Mouse (Mus musculus): ENCODE results near the gene Gm28051. TPM values are rescaled to one million over a fixed set of nuclear protein-coding genes. Genes with fewer than 3 reads are reported as not detected.

Gene Gm28051
- not detected for polyA plus RNA-seq (2017; shearing (Covaris generic))

DNA sequence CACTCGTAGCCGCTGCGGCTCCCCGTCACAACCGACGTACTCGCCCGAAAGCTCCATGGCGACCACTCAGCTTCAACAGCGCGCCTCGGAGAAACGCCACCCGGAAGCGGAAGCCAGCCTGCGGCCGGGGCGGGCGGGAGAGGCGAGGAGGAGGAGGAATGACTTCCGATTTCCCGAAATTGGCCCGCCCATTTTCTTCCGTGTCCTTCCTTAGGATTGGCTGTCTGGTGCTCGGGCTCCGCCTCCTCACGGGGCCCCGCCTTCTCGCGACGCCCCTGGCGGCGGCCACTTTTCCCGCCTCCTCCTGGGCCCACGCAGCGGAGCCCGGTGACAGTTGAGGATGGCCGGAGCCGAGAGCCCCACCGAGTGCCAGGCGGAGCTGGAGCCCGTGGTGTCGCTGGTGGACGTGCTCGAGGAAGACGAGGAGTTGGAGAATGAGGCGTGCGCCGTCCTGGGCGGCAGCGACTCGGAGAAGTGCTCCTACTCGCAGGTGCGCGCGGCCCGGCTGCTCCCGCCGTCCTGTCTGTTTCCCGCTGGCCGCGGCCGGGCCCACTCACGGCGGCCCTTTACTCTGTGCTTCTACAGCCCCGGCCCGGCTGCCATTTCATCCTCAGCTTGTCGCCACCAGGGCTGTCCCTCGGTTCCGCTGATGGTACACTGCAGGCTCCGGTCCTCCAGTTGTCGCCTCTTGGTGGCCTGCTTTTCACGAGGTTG lies at the start of gene Gm28051, which contains the start of the genes Gon7 and Ubr7:
Gene Gm28051, minus strand, starts transcription at position 77 of the 714 bp plus-strand sequence.
Gene Gon7, minus strand, starts transcription at position 115 of the 714 bp plus-strand sequence.
Gene Ubr7, plus strand, starts transcription at position 279 of the 714 bp plus-strand sequence.

DNA sequence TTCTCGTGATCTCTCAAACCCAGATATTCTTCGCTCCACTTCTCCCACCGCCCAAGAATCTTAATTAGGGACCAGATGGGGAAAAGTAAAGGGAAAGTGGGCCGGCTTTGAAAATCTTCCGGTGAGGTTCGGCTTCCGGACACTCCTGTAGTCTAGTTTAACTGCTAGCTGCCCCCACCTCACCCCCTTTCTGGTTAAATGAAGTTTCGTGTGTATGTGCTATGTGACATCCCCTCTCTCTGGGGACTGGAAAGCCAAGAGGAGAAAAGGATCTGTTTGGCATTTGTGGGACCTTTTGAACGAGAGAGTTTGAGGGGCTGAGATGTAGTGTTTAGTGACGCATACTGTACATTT lies 815 bp upstream of the Gm28051 start, which contains the start of gene Gm20604:
Gene Gm20604, minus strand, starts transcription at position 270 of the 354 bp plus-strand sequence.

GRCm38 (mm10) chr12:102743589-102744574 lies 13.7 kb downstream of the Gm28051 start, which contains the start of the genes Moap1 and Tmem251:
Moap1 (minus strand) TSS chr12:102743661.
Tmem251 (plus strand) TSS chr12:102743762.

GRCm38 (mm10) chr12:102704457-102705198 lies 52.9 kb downstream of the Gm28051 start, which contains the start of gene Itpk1:
Itpk1 (minus strand) TSS chr12:102704930.

Other genes with a start within 250 kb of the Gm28051 start
- under 1 TPM in 1 of 2 experiments, not detected in 1; 0.12 TPM for gene Chga, start 202.8 kb downstream of the Gm28051 start, polyA plus RNA-seq (2017; shearing (Covaris generic))
- 10 to 100 TPM; 44.8 to 73.3 TPM for gene Itpk1, start 52.8 kb downstream of the Gm28051 start, polyA plus RNA-seq (2017; shearing (Covaris generic))
- 1 to 10 TPM; 4.0 to 9.9 TPM for gene Moap1, start 14.1 kb downstream of the Gm28051 start, polyA plus RNA-seq (2017; shearing (Covaris generic))
- 10 to 100 TPM; 21.9 to 23.6 TPM for gene Tmem251, start 14.0 kb downstream of the Gm28051 start, polyA plus RNA-seq (2017; shearing (Covaris generic))
- 10 to 100 TPM; 19.2 to 25.1 TPM for gene Gon7, start within 50 bp of the Gm28051 start, polyA plus RNA-seq (2017; shearing (Covaris generic))
- gene Ubr7, start 202 bp upstream of the Gm28051 start, polyA plus RNA-seq (2017; shearing (Covaris generic)), result 10 to 100 TPM; 29.2 TPM
- gene Gm20604, start 907 bp upstream of the Gm28051 start, polyA plus RNA-seq (2017; shearing (Covaris generic)), result 1 to 10 TPM; 6.9 to 8.3 TPM
- gene Btbd7, start 120.7 kb upstream of the Gm28051 start, polyA plus RNA-seq (2017; shearing (Covaris generic)), result 10 to 100 TPM; 14.1 to 15.2 TPM
- gene Cox8c, start 141.6 kb upstream of the Gm28051 start, polyA plus RNA-seq (2017; shearing (Covaris generic)), result not detected
- under 1 TPM; 0.23 to 0.65 TPM for gene Unc79, start 191.1 kb upstream of the Gm28051 start, polyA plus RNA-seq (2017; shearing (Covaris generic))